Mouse (Mus musculus) ES-E14 (cell line): ENCODE data around the gene Msi2. TPM values are rescaled to one million over a fixed set of nuclear protein-coding genes. Genes with fewer than 3 reads are reported as not detected.

ENCODE experiments used
- DNase-seq: peaks from one replicate; pipeline ENCODE4 v3.0.0-alpha.2; 2013; ENCODE audit warnings: low read depth, low spot score
- H3K27ac ChIP-seq: 2 replicates; pipeline ENCODE4 v1.5.1; 2012; ENCODE audit warnings: low read depth, mild to moderate bottlenecking, low read length, moderate library complexity, mixed read lengths; ENCODE audit not compliant: poor library complexity, insufficient read depth, severe bottlenecking
- H3K36me3 ChIP-seq: 2 replicates; pipeline ENCODE4 v1.6.1; 2012; ENCODE audit warnings: mild to moderate bottlenecking, low read length, moderate library complexity, mixed read lengths; ENCODE audit not compliant: control insufficient read depth, poor library complexity, insufficient read depth, severe bottlenecking
- H3K4me1 ChIP-seq, 2 experiments: fragments of 150-350 bp in 1 of 2; sonication (generic) in 1 of 2; 2 replicates each; pipeline ENCODE4 v1.6.1; 2012; ENCODE audit warnings: low read length in 2 of 2, mild to moderate bottlenecking in 1 of 2, mixed read lengths in 1 of 2; ENCODE audit not compliant: control insufficient read depth in 2 of 2, insufficient read depth in 2 of 2, poor library complexity in 1 of 2
- H3K4me3 ChIP-seq, 2 experiments: fragments of 150-350 bp in 1 of 2; sonication (generic) in 1 of 2; 2 replicates each; pipeline ENCODE4 v1.5.1; 2012; ENCODE audit warnings: low read length in 2 of 2, low read depth in 1 of 2, mild to moderate bottlenecking in 1 of 2, mixed read lengths in 1 of 2; ENCODE audit not compliant: insufficient read depth in 1 of 2, poor library complexity in 1 of 2, severe bottlenecking in 1 of 2
- H3K9ac ChIP-seq: 2 replicates; pipeline ENCODE4 v1.6.1; 2012; ENCODE audit warnings: low read depth, mild to moderate bottlenecking, low read length, mixed read lengths; ENCODE audit not compliant: poor library complexity, insufficient read depth, severe bottlenecking
- H3K9me3 ChIP-seq: fragments of 150-350 bp; sonication (generic); 2 replicates; pipeline ENCODE4 v1.6.1; 2012; ENCODE audit warnings: low read depth, mild to moderate bottlenecking, low read length; ENCODE audit not compliant: control insufficient read depth, insufficient read depth
- CHD2 ChIP-seq: IDR thresholded peaks from 2 replicates; pipeline ENCODE4 v1.6.1; 2014; ENCODE audit warnings: mild to moderate bottlenecking, low read depth, low read length, inconsistent platforms
- HCFC1 ChIP-seq: IDR thresholded peaks from 2 replicates; pipeline ENCODE4 v1.6.1; 2012; ENCODE audit warnings: low read length, inconsistent platforms, borderline replicate concordance; ENCODE audit not compliant: insufficient read depth
- MAFK ChIP-seq: IDR thresholded peaks from 2 replicates; pipeline ENCODE4 v1.6.1; 2014; ENCODE audit warnings: mild to moderate bottlenecking, low read depth, low read length, inconsistent platforms; ENCODE audit not compliant: insufficient read depth
- ZC3H11A ChIP-seq: IDR thresholded peaks from 2 replicates; pipeline ENCODE4 v1.6.1; 2012; ENCODE audit warnings: low read depth, mild to moderate bottlenecking, inconsistent platforms, low read length, borderline replicate concordance
- ZNF384 ChIP-seq: IDR thresholded peaks from 2 replicates; pipeline ENCODE4 v1.6.1; 2012; ENCODE audit warnings: low read depth, low read length, inconsistent platforms
- in situ Hi-C, 2 experiments: fragments of 600-800 bp; cut with MboI; formaldehyde crosslinking; loops; one replicate each; pipeline ENCODE4 v1.15.1; 2025; ENCODE audit warnings: low sequenced_read_pairs in 2 of 2, inconsistent platforms in 1 of 2; ENCODE audit not compliant: unreplicated experiment in 2 of 2
- total RNA-seq: library from RNA; depleted of rRNA; stranded (reverse); fragments of 300-350 nt; gene quantifications from 2 replicates; pipeline ENCODE4 v1.2.3, GENCODE M21; 2012

The Msi2 gene
- total RNA-seq, 1 experiment = 66.4 TPM

GRCm38 (mm10) chr11:88574575-88575360, 143.5 kb downstream of the Msi2 start:
- Histone ChIP-seq H3K36me3 (peaks cover 5% of the 10 kb centered on the region; the same call in 1 of the 2 replicates), H3K9ac (no peak overlapping the region), H3K9me3 (no peaks in the 10 kb centered on the region), H3K27ac (no peak overlapping the region), H3K4me3 (no peak overlapping the region), H3K4me1 (peaks cover 14 to 26% of the 10 kb centered on the region in 2 experiments)
- TF ChIP-seq HCFC1 (no peak), CHD2 (no peak), ZC3H11A (no peak), MAFK (no peak), ZNF384 (no peak)
- in situ Hi-C loops = no loop called here
- no peak for DNase-seq

GRCm38 (mm10) chr11:88573013-88573412, 145.3 kb downstream of the Msi2 start:
- DNase-seq = no peak

GRCm38 (mm10) chr11:88572461-88572860, 145.9 kb downstream of the Msi2 start:
- H3K4me1 ChIP-seq = peaks cover 13 to 27% of the 10 kb centered on the region in 2 experiments
- in situ Hi-C loops = no loop called here

More at GRCm38 (mm10) chr11:88573013-88573412, 145.3 kb downstream of the Msi2 start:
- Histone ChIP-seq H3K4me1 (peaks cover 14 to 30% of the 10 kb centered on the region in 2 experiments), H3K4me3 (no peak overlapping the region), H3K9ac (no peak overlapping the region), H3K9me3 (no peaks in the 10 kb centered on the region), H3K36me3 (peaks cover 5% of the 10 kb centered on the region; the same call in 1 of the 2 replicates), H3K27ac (no peak overlapping the region)
- in situ Hi-C loops = no loop called here
- TF ChIP-seq MAFK = no peak
- TF ChIP-seq ZNF384 = no peak
- TF ChIP-seq CHD2 = no peak
- TF ChIP-seq HCFC1 = no peak
- no peak for TF ChIP-seq ZC3H11A

GRCm38 (mm10) chr11:88570715-88571202, 147.6 kb downstream of the Msi2 start:
- Histone ChIP-seq H3K4me3 (no peak overlapping the region), H3K27ac (no peak overlapping the region), H3K36me3 (peaks cover 5% of the 10 kb centered on the region; the same call in 1 of the 2 replicates), H3K9me3 (no peaks in the 10 kb centered on the region), H3K4me1 (peaks cover 12 to 19% of the 10 kb centered on the region in 2 experiments), H3K9ac (no peak overlapping the region)
- in situ Hi-C loops = no loop called here
- no peak for DNase-seq
- TF ChIP-seq ZC3H11A (no peak), MAFK (no peak), ZNF384 (no peak), HCFC1 (no peak), CHD2 (no peak)

More at GRCm38 (mm10) chr11:88572461-88572860, 145.9 kb downstream of the Msi2 start:
- Histone ChIP-seq H3K27ac (no peak overlapping the region), H3K4me3 (no peak overlapping the region), H3K9me3 (no peaks in the 10 kb centered on the region), H3K9ac (no peak overlapping the region; the same call in 1 of the 2 replicates), H3K36me3 (peaks cover 5% of the 10 kb centered on the region; the same call in 1 of the 2 replicates)
- no peak for TF ChIP-seq ZC3H11A
- no peak for TF ChIP-seq CHD2
- no peak for TF ChIP-seq HCFC1
- no peak for TF ChIP-seq ZNF384
- no peak for TF ChIP-seq MAFK
- no peak for DNase-seq
